Mouse (Mus musculus) lung, adult 2 months (tissue): Measurements from ENCODE around the gene Ppbp.

Experiments used
- CTCF ChIP-seq: fragments of 200-500 bp; IDR thresholded peaks from 2 replicates; pipeline ENCODE4 v1.5.1; 2011; ENCODE audit warnings: mild to moderate bottlenecking, low read length, control low read depth; ENCODE audit not compliant: insufficient read depth
- POLR2A ChIP-seq: fragments of 200-500 bp; IDR thresholded peaks from 2 replicates; pipeline ENCODE4 v1.6.1; 2011; ENCODE audit warnings: low read depth, mild to moderate bottlenecking, control low read depth, low read length, borderline replicate concordance; ENCODE audit errors: extremely low read depth

DNA sequence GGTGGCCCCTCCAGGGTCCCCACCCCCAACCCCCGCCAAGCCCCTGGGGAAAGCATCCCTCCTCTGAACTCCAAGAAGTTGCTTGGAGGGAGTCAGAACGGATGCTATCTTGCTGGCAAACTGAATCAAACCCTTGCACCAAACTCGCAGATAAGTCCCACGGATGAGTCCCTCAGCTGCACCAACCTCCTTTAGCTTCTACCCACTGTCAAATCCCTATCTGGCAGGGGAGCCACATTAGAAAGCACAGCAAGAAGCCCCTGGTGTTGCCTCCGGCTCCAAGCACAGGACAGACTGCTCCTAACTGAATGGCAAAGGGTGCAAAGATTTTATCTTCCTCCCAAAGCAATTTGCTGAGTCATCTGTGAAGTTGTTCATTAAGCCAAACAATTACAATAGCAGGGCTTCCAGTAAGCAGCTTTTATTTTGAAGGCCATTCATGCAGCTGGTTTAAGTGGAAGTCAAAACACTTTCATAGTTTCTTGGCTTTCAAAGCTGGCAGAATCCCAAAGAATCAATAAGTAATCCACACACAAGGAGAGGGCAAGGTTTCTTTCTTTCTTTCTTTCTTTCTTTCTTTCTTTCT is 10.2 kb upstream of the Ppbp start:
- TF ChIP-seq POLR2A (no peak), CTCF (no peak)
